Mouse (Mus musculus): Measurements from ENCODE around the gene Mettl27.

Gene Mettl27

GRCm38 (mm10) chr5:134932179-134932902 is at the start of gene Mettl27:
TSS of gene Mettl27 (plus strand) at chr5:134932368.
- peak; percentile 89 for DNase-seq (ENCODE audit: low read depth, low spot score)

GRCm38 (mm10) chr5:134883077-134883476 is 49.1 kb upstream of the Mettl27 start:
- DNase-seq (ENCODE audit: low read depth, low spot score) = peak; percentile 88

GRCm38 (mm10) chr5:134887447-134888335 is 44.5 kb upstream of the Mettl27 start:
- no peak for DNase-seq (ENCODE audit: low read depth, low spot score)

- no peak for DNase-seq (ENCODE audit: low read depth, low spot score)
Observed at GRCm38 (mm10) chr5:134888505-134888904, 43.7 kb upstream of the Mettl27 start.

GRCm38 (mm10) chr5:134890601-134891054 is 41.5 kb upstream of the Mettl27 start:
- no peak for DNase-seq (ENCODE audit: low read depth, low spot score)

GRCm38 (mm10) chr5:134891552-134891951 is 40.6 kb upstream of the Mettl27 start:
- no peak for DNase-seq (ENCODE audit: low read depth, low spot score)

GRCm38 (mm10) chr5:134892717-134893116 is 39.5 kb upstream of the Mettl27 start:
- DNase-seq (ENCODE audit: low read depth, low spot score) = no peak

GRCm38 (mm10) chr5:134895291-134895690 is 36.9 kb upstream of the Mettl27 start:
- DNase-seq (ENCODE audit: low read depth, low spot score) = no peak

GRCm38 (mm10) chr5:134896965-134897364 is 35.2 kb upstream of the Mettl27 start:
- DNase-seq (ENCODE audit: low read depth, low spot score) = no peak

- DNase-seq (ENCODE audit: low read depth, low spot score) = no peak
Observed at GRCm38 (mm10) chr5:134897596-134897995, 34.6 kb upstream of the Mettl27 start.

GRCm38 (mm10) chr5:134901012-134901643 is 31.0 kb upstream of the Mettl27 start:
- peak; percentile 58 for DNase-seq (ENCODE audit: low read depth, low spot score)

GRCm38 (mm10) chr5:134901644-134902027 is 30.5 kb upstream of the Mettl27 start:
- DNase-seq (ENCODE audit: low read depth, low spot score) = no peak

GRCm38 (mm10) chr5:134906633-134907032 is 25.5 kb upstream of the Mettl27 start, which contains the start of gene Tmem270:
TSS of gene Tmem270 (minus strand) at chr5:134906733.
- DNase-seq (ENCODE audit: low read depth, low spot score) = no peak

- DNase-seq (ENCODE audit: low read depth, low spot score) = peak; percentile 93
Observed at GRCm38 (mm10) chr5:134907135-134907534, 25.0 kb upstream of the Mettl27 start.

- no peak for DNase-seq (ENCODE audit: low read depth, low spot score)
Observed at GRCm38 (mm10) chr5:134911901-134912300, 20.3 kb upstream of the Mettl27 start.

- no peak for DNase-seq (ENCODE audit: low read depth, low spot score)
Observed at GRCm38 (mm10) chr5:134913352-134913751, 18.8 kb upstream of the Mettl27 start.

GRCm38 (mm10) chr5:134913753-134914152 is 18.4 kb upstream of the Mettl27 start:
- DNase-seq (ENCODE audit: low read depth, low spot score) = no peak

- no peak for DNase-seq (ENCODE audit: low read depth, low spot score)
Observed at GRCm38 (mm10) chr5:134914510-134914909, 17.7 kb upstream of the Mettl27 start.

GRCm38 (mm10) chr5:134915311-134915710 is 16.9 kb upstream of the Mettl27 start, which contains the start of gene Cldn13:
TSS of gene Cldn13 (minus strand) at chr5:134915526.
- DNase-seq (ENCODE audit: low read depth, low spot score) = no peak

- DNase-seq (ENCODE audit: low read depth, low spot score) = peak; percentile 49
Observed at GRCm38 (mm10) chr5:134918071-134918832, 13.9 kb upstream of the Mettl27 start.

- no peak for DNase-seq (ENCODE audit: low read depth, low spot score)
Observed at GRCm38 (mm10) chr5:134919097-134919496, 13.1 kb upstream of the Mettl27 start.
